Mouse (Mus musculus): ENCODE measurements around the gene Fam57a.
"Not testable (repeated sequence)": the region's sequence is repeated elsewhere in the genome, so short reads cannot be mapped to it uniquely, and the experiment has no call there.

Gene Fam57a

GRCm38 (mm10) chr11:76180146-76180540, 672 bp downstream of the Fam57a start:
- no peak for DNase-seq (ENCODE audit: low read depth in 1 of 2, low spot score in 2 of 2)

- DNase-seq (ENCODE audit: low read depth in 1 of 2, low spot score in 2 of 2) = no peak
These were observed 4.3 kb downstream of the Fam57a start for GRCm38 (mm10) chr11:76183745-76184144.

DNA sequence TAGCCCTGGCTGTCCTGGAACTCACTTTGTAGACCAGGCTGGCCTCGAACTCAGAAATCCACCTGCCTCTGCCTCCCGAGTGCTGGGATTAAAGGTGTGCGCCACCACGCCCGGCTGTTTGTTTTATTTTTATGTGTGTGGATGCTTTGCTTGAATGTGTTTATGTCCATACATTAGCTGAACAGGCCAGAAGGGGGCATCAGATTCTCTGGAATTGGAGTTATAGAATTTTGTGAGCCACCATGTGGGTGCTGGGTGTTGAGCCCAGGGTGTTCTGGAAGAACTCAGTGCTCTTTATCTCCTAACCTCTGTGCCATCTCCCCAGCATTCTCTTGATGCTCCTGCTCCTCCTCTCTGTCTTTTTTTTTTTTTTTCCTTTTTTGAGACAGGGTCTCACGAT, 7.4 kb downstream of the Fam57a start:
- no peak for DNase-seq (ENCODE audit: low read depth in 1 of 2, low spot score in 2 of 2)

GRCm38 (mm10) chr11:76196275-76196976, 17.0 kb downstream of the Fam57a start:
- DNase-seq (ENCODE audit: low read depth in 1 of 2, low spot score in 2 of 2) = no peak

- no peak for DNase-seq (ENCODE audit: low read depth in 1 of 2, low spot score in 2 of 2)
These were observed 17.6 kb downstream of the Fam57a start for GRCm38 (mm10) chr11:76196977-76197469.

DNA sequence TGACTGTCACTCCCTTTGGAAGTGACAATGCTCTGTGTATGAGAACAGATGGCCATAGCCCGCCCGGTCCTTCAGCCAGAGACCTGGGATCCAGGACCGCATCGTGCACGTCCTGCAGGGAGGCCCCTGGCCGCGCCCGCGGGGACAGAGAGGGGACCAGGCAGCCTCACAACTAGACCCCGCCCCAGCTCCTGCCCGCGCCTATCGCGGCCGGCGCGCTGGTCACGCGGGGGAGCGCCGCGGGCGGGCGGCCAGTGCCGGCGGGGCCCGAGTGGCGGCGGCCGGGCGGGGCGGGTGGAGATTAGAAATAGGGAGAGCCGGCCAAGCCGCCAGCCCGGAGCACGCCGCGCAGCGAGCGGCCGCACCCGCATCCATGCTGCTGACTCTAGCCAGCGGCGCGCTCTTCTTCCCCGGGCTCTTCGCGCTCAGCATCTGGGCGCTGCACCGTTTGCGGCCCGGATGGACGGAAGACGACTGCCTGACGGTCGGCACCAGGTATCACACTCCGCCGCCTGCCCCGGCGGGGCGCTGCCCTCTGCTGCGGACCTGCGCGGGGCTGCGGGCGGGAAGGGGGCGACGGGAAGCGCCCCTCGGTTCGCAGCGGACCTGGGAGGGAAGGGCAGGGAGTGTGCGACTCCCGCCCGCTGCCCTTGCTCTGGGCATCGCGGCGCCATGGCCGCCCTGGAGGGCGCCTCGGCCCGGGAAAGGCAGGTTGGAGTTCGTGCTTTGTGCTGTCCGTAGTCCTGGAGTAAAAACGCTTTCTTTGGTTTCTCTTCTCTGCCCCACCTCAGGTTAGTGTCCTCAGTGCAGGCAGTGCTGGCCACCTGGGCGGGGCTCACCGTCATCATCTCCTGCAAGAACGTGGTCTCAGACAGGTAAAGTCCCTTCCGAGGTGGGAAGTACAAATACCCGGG, 22.5 kb downstream of the Fam57a start:
- peak; percentile 29 to 58 for DNase-seq (ENCODE audit: low read depth in 1 of 2, low spot score in 2 of 2)

DNA sequence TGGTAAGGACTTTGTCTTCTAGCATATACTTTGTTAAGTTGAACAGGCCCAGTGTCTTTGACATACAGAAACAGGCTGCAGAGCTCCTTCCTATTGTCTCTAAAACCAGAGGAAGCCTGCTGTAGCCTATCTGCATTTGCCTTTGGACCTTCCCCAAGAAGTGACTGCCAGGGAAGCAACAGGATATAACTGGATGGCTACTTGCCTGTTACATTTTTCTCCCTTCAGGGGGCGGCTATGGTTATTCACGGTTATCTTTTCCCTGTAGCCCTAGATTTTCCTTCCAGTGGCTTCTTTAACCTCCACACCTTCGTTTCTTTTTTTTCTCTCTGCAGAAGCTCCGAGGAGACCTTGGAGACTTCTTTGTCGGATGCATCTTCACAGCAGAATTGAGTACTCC, 27.3 kb downstream of the Fam57a start:
- DNase-seq (ENCODE audit: low read depth in 1 of 2, low spot score in 2 of 2) = no peak

GRCm38 (mm10) chr11:76210228-76210985, 30.9 kb downstream of the Fam57a start:
- DNase-seq (ENCODE audit: low read depth in 1 of 2, low spot score in 2 of 2) = no peak

DNA sequence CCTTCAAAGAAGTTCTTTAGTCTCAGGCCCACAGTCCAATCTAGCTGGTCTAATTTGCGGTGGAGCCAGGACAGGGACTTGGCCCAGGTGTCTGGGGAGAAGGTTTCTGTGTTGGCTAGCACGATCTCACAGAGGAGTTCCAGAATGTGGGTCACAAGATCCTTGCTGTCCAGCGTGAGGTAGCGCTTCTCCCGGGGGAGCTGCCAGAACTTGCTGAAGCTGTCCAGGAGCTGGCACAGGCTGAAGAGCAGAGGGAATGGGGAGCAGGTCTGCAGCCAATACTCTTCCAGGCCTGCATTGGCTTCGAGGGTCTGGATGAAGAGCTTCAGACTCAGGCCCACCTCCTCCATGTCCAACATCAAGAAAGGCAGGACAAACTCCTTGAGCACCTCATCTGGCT, 32.1 kb downstream of the Fam57a start:
- not testable (repeated sequence) for DNase-seq (ENCODE audit: low read depth in 1 of 2, low spot score in 2 of 2)

DNA sequence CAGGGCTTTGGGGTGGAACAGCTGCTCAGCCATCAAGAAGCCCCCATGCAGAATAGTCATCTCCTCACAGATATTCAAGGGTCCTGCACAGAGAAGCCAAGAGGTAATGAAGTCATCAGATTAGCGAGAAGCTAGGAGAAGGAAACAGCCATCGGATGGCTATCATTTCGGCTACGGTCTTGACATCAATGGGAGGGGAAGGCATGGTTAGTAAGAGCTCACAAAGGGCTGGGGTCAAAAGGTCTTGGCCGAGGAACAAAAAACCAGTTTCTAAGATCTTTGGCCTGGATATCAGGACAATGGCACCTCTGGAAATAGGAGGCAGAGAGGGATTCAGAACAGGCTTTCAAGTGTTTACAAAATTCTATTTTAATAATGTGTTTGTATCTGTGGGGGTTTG, 34.4 kb downstream of the Fam57a start:
- no peak for DNase-seq (ENCODE audit: low read depth in 1 of 2, low spot score in 2 of 2)

DNA sequence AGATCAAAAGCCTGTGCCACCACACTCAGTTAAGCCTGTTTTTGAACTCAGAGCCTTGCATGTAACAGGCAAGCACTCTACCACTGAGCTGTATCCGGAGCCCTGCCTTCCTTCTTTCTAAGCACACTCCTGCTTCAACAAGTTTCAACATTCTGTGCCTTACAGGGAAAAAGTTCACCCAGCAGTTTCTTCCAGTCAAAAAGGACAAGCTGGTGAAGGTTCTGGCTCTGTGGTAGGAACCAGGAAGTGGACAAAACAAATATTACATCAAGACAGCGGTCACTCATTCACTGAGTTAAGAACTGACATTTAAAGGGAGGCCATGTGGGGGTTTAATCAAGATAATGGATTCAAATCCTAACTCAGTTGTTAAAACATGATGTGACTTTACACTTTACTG, 35.5 kb downstream of the Fam57a start:
- no peak for DNase-seq (ENCODE audit: low read depth in 1 of 2, low spot score in 2 of 2)

DNA sequence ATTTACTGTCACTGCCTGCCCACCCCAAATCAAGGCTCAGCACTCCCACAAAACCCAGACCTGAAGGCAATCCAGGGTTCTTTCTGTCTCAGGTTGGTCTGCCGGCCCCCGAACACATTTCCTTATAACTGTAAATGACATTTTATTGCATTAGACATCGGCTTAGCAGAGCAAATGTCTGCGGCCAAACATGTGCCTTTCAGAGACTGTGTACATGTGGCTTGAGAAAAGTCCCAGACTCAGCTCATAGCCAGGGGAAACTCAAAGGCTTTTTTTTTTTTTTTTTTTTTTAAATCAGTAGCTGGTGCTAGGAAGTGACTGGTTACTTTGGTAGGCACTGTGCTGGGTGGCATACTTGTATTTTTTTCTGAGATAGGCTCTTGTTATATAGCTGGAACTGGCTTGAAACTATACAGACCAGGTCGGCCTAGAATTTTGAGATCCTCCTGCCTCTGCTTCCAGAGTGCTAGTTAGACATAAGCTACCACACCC, 36.6 kb downstream of the Fam57a start:
- no peak for DNase-seq (ENCODE audit: low read depth in 1 of 2, low spot score in 2 of 2)

DNA sequence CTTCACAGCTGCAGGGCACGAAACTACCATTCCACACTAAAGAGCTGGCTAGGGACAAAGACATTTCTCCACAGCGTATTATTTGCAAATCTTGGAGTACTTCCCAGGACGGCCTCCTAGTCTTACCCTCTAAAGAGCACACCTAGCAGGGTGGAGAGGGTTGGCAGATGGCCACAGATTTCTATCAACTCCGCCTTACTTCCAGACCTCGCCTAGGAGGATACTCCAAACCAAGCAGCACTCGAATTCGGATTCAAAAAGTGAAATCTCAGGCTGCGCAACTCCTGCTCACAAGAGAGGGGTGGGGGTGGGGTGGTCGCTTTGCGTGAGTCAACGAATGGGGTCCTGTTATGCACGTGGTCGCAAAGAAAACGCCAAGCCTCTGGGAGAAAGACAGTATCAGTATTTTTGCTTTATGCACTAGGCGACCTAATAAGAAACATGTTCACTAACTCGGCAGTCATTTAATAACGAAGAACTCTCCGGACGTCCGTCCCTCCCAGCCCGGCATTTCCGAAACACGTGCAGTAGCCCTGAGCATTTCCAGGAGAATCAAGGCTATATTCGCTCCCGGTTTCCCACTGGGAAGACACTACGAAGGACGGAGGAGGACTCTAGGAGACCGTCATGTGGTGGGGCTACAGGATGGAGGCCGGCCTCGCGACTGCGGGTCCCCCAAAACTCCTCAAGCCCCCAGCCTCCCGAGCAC, 37.4 kb downstream of the Fam57a start:
- no peak for DNase-seq (ENCODE audit: low read depth in 1 of 2, low spot score in 2 of 2)

DNA sequence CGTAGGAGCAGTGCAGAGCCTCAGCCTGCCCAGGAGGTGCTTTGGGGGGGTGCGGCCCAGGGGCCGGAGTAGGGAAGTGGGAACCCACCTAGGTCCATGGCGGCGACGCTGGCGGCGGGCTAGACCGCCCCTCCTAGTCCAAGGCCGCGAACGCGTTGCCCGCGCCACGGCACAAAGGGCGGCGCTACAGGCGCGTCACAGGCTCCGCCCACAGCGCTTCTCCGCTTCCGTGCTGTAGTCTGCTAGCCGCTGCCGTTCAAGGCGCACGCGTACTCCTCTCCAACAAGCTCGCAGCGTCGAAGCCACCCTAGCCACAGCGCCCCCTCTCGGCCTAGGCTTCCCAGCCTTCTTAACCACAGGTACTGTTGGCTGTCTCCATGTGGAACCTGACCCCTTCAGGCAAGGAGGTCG, 37.9 kb downstream of the Fam57a start, which contains the start of the genes Dbil5 and Gemin4:
TSS of gene Dbil5 (plus strand) at position 219 of the 411 bp plus-strand sequence.
TSS of gene Gemin4 (minus strand) at position 275 of the 411 bp plus-strand sequence.
- peak; percentile 84 to 93 for DNase-seq (ENCODE audit: low read depth in 1 of 2, low spot score in 2 of 2)

GRCm38 (mm10) chr11:76224631-76225030, 45.2 kb downstream of the Fam57a start:
- no peak for DNase-seq (ENCODE audit: low read depth in 1 of 2, low spot score in 2 of 2)

DNA sequence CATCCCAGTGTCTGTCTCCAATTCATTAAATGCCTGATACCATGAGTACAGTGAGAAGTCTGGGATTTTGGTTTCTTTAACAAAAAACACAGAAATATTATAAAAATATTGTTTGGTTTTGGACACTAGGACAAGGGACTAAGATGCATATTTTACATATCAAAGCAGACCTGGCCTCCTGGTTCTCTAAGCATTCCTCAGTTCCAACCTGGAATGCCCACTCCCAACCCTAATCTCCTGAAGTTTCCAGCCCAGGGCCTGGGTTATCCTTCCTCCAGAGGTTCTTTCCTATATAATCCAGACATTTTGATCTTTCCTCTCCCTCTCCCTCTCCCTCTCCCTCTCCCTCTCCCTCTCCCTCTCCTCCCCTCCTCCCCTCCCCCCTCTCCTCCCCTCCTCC, 45.6 kb downstream of the Fam57a start:
- no peak for DNase-seq (ENCODE audit: low read depth in 1 of 2, low spot score in 2 of 2)

GRCm38 (mm10) chr11:76236136-76236535, 56.7 kb downstream of the Fam57a start:
- DNase-seq (ENCODE audit: low read depth in 1 of 2, low spot score in 2 of 2) = no peak

DNA sequence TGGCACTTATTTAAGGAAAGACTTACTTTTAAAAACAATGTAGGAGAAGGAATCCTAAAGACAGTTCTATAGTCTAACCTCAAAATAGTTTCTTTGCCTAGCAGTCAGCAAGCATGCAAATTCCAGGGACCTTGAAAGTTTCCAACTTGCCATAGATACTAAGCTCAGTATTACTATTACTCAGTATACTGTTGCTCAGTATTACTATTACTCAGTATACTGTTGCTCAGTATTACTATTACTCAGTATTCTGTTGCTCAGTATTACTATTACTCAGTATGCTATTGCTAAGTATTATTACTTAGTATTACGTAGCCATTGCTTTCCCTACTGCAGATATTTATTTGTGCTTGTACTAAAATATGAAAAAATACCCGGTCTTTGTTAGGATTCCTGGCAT, 60.3 kb downstream of the Fam57a start:
- DNase-seq (ENCODE audit: low read depth in 1 of 2, low spot score in 2 of 2) = no peak

- DNase-seq (ENCODE audit: low read depth in 1 of 2, low spot score in 2 of 2) = peak; percentile 65 to 86
These were observed 63.7 kb downstream of the Fam57a start, which contains the start of the genes Mrm3 and Glod4 for GRCm38 (mm10) chr11:76242901-76243810. Gene Mrm3, plus strand, starts transcription at chr11:76243715. Gene Glod4, minus strand, starts transcription at chr11:76243725.

All from monocyte, adult 2 months (primary cell).